Mouse (Mus musculus) WW6 (cell line): ENCODE results near the gene Zfp950.
"Not testable (repeated sequence)": the region's sequence is repeated elsewhere in the genome, so short reads cannot be mapped to it uniquely, and the experiment has no call there.

Experiments used
- DNase-seq: peaks from one replicate; pipeline ENCODE4 v3.0.0-alpha.2; 2013; ENCODE audit warnings: low read depth, low spot score

The Zfp950 gene

DNA sequence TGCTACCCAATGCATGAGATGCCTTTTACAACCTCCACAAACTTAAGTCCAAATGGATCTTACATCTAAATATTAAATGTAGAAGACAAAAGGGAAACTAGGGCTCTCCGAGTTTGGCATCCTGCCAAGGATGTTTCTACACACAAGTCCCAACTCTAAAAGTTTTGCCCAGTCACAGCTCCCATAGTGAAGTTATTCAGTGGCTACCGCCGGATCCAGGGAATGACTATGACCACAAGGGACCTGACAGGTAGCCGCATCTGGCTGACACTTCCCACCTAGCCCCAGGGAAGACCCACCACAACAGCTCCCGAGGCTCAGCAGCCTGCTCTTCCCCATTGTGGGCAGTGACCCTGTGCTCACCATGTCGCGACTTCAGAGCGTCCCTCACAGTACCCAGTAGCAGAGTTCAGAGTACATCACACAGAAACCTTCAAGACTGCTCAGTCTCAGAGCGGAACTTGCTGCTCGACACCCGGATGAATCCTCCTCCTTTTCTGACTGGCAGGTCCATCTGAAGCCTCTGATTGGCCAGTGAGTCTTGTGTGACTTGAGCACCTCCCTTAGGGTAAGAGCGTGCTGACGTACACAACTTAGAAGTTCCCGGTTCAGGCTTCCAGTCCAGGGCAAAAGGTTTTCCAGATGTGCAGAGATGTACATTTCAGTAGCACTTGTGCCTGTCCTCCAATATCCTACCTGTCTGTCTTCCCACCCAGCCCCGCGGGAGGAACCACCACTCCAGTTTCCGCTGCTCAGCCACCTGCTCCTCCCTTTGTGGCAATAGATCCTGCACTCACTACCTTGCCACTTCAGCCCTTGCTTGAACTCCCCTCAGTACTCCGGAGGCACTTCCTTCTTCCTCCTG is at the start of gene Zfp950:
Zfp950 (minus strand) TSS at position 499 of the 865 bp plus-strand sequence.
- DNase-seq, result peak; percentile 74

DNA sequence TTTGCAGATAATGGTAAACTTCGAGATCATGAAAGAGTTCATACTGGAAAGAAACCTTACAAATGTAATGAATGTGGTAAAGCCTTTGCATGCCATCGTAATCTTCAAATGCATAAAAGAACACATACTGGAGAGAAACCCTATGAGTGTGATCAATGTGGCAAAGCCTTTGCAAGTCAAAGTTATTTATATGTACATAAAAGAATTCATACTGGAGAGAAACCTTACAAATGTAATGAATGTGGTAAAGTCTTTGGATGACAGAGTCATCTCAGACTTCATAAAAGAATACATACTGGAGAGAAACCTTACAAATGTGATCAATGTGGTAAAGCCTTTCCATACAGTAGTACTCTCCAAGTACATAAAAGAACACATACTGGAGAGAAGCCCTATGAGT is 43.0 kb upstream of the Zfp950 start, which contains the start of gene Gm6020:
Gm6020 (plus strand) TSS at position 301 of the 400 bp plus-strand sequence.
- DNase-seq, result not testable (repeated sequence)

DNA sequence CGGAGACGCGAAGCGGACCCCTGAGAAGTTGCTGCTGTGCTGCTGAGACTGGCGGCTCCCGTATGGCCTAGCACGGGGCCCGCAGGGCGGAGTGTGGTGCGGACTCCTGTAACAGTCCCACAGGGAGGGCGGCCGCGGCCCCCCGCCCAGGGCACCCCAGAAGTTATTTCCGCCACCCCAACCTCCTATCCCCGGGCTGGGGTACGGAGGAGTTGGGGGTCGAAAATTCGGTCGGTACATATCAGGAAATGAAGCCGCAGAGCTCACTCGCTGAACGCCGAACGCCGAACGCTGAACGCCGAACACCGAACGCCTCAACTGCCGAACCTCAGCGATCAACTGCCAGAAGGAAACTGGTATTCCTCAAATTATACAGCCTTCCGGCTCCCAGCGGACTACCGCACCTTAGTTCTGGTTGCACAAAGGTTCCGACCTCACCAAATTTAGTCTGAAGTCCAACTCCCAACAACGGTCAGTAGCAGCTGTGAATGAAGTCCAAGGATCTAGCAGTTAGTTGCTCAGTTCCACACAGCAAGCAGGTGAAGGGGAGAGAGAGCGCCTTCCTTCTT is 35.2 kb upstream of the Zfp950 start, which contains the start of gene Gm7102:
Gm7102 (minus strand) TSS at position 554 of the 569 bp plus-strand sequence.
- no peak for DNase-seq

DNA sequence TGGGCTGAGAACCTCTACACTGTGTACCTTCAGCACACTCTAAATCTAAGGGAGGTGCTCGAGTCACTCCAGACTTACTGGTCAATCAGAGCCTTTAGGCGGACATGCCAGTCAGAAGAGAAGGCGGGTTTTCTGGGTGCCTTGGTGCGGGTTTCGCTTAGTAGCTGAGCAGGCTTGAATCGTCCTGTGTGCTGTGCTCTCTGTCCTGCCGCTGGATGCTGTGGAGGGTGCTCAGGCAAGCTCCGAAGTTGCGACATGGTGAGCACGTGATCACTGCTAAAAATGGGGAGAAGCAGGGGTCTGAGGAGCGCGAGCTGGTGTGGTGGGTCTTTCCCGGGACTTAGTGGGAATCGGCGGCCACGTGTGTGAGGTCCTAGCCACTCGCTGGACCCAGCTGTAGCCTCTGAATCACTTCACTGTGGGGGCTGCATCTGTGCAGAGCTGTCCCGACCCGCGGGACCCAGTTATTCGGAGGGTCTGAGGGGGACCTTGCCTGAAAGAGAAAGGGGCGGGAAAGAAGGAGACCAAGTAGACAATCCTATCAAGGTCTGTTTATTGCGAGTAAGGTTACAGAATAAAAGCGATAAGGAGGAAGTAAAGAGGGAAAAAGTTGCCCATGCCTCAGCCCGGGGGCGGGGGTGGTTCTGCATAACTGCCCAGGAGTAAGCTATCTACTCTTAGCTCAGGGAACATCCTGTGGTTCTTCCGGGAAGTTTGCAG is 11.2 kb upstream of the Zfp950 start:
- peak; percentile 20 for DNase-seq

DNA sequence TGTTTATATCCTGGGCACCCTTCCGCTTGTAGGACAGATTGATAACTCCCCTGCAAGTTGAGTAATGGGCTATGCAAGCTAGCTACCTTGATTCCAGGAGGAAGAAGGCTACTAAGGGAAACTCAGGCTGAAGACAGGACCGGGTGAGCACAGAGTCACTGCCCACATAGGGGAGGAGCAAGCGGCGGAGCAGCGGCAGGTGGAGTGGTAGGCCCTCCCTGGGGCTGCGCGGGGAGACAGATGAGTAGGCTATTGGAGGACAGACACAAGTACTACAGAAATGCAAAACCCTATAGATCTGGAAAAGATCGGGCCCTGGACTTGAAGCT is 10.7 kb upstream of the Zfp950 start:
- DNase-seq, result peak; percentile 38

DNA sequence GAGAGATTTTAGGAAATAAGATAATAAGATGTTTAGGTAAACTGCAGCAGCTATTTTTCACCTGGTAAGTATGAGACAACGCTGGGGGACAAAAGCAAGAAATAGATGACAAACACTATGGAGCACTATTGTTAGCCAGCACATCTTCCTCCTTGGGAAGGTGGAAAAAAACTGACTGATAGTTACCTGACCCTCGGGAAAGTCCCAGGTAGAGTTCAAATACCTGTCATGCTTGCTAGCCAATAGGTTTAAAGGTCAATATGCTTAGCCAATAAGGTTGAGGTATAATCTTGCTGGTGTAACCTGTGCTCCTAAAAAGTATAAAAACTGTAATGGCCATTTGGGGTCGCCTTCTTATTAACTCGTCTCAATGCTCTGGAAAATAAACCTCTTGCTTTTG is 659 bp upstream of the Zfp950 start:
- DNase-seq, result no peak

DNA sequence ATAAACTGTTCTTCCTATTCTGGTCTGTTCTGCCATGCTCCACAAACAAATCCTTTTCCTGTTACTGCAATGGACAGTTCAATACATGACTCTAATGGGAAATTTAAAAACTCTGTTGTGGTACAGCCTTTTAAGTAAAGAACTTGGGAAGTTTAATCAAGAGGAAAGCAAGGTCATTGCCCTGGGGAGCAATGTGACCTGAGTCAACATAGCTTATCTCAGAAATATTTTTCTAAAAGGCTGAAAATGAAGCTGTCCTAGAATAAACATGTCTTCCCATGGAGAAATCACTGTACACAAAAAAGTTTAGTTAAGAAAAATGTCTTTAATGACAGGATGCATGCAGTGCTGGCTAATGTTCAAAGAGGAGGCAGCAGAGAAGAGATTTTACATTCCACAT is 2.0 kb downstream of the Zfp950 start:
- no peak for DNase-seq

DNA sequence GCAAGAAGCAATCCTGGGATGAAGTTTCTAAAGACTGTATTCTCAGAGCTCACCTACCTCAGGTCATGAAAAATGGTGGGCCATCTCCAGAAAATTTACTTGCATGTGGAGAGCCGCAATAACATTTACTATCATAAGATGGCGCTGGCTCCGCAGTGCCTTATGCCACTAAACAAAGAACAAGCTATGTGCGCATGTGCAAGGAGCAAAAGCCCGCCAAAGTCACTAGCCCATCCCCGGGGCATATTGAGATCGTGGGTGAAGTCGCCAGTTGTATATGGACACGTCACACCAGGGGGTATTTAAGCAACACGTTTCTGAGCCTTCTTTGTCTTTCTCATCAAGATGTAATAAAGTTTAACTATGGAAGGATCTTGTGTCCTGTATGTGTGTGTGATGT is 9.5 kb downstream of the Zfp950 start:
- peak; percentile 52 for DNase-seq

DNA sequence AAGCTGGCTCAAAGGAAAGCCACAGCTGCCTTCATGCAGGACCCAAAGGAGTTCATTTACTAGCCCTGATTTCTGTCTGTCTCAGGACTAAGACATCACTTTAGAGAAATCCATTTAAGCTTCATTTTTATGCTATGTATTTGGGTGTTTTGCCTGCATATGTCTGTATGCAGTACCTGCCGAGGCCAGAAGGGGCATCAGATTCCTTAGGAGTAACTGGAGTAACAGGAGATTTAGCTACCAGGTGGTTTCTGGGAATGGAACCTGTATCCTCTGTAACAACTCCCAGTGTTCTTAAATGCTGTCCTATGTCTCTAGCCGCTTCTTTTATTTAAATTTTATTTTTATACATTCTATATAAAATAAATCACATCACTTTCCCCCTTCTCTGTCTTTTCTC is 30.5 kb downstream of the Zfp950 start:
- DNase-seq, result peak; percentile 28

DNA sequence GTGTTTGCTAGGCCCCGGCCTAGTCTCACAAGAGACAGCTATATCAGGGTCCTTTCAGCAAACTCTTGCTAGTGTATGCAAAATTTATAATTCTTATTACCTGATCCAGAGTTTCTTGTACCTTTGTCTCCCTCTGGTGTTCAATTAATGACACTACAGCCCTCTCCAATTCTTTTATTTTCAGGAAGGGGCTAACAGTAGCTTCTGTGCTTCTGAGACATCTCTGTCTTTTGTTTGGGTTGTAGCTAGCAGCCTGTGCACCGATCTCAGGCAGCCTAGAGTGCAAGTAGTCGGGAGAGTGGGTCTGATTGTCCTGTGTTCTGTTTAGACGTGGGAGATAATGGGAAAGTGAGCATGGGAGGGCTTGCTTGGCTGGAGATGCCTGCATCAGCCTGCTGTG is 42.9 kb downstream of the Zfp950 start:
- DNase-seq, result no peak

DNA sequence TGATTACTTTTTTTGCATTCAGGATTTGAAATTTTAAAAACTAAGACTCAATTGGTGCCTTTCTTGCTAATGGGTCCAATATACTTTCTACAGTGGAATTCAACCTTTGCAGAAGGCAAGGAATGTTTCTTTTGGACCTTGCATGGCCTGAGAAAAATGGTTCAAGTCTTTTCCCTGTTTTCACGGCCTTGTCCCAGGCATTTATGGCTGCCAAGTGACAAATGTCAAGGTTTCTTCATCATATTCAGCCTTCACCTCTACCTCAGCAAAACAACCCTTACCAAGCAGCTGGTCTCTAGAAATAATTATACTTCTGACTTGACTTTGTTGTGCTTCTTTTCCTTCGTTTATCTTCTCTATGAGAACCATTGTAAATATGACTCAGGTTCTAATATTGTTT is 43.9 kb downstream of the Zfp950 start:
- DNase-seq, result no peak

DNA sequence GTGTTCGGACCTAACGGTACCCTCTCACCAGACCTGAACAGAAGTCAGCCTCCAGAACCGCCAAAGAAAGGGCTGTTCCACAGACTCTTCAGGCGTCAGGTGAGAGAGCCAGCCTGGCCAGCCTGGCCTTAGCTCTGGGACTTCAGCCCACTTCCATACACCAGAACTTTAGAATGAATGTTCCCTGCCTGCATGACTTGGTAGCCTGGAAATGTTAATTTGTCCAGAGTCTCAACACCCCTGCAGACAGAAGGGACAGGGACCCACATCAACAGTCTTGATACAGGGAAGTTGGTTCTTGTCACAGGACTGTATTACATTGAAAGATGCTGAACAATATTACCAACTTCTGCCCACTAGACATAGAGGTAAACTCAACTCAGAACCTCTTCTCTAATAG is 50.1 kb downstream of the Zfp950 start:
- DNase-seq, result no peak

DNA sequence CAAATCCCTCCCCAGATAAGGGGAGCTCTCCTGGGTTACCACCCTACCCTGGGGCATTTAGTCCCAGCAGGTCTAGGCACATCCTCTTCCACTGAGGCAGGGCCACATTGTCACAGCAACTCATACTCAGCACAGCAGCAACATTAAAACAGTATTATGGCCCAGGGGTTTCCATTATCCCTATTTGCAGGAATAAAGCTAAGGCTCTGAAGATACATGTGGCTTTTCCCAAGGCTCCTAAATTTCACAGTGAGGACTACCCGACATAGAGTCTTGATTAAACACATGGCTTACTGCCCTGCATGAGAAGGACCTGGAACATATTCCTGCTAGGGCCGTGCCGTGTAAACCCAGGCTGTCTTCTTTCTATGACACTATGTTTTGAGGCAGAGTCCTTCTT is 51.6 kb downstream of the Zfp950 start:
- DNase-seq, result no peak

DNA sequence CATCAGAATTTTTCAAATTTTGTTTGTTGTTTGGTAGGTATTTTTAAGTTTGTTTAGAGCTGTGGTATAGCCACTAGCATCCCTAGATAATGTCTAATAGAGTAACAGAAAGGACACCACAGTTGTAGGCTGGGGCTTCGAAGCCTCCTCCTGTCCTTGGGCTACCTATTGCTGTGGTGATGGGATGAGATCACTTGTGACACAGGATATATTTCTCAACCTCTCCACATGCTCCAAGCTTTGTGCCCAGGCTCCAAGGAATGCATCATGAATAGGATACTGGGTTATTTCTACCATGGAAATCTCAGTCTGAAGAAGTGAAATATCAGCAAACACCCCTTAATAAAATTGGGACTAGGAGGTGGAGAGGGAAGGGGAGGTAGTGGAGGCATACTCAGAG is 52.9 kb downstream of the Zfp950 start:
- no peak for DNase-seq

DNA sequence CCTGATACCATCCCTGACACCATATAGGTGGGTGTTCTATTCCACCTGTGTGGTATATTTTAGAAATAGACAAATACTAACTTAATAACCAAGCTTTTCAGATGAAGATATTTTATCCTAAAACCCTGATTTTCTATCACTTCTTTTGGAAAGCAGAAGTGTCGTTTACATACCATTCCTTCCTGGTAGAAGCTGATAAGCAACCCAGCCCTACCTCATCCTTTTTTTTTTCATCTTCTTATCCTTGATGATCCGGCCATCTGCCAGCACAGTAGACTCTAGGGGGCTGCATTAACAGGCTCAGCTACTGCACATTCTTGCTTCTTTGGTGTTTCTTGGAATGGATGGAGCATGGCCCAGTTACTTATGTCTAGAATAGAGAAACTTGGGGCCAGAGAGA is 55.4 kb downstream of the Zfp950 start:
- no peak for DNase-seq

DNA sequence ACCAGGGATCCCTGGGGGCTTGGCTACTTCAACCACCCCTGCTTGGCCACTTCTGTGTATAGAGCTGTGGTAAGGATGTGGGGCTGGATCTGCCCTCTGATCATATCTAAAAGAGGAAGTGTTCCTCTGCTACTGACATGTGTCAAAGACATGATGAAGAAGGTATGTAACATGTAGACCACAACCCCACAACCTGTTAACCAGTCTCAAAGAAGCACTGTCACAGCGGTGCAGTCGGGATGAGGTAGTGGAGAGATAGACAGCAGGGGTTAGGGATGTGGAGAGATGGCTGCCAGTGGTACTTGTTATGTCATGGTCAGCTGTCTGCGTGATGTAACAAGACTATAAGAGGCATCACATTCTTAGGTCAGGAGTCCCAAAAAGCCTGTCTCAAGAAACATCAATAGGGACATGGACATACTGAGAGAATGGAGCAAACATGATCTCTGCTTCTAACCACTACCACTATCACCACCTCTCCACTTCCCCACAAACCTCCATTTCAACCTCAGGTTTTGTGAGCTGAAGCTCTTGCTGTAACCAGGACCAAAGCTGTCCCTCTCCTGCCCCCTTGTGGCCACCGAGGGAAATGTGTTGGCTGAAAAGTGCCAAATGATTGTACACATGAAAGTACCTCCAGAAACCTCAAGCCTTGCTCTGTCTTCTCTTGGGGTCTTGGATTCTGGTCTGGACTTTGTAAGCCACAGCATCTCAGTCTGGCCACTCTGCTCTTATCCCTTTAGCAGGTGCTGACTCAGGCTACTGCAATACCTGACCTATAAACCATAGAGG is 56.3 kb downstream of the Zfp950 start:
- peak; percentile 55 for DNase-seq

DNA sequence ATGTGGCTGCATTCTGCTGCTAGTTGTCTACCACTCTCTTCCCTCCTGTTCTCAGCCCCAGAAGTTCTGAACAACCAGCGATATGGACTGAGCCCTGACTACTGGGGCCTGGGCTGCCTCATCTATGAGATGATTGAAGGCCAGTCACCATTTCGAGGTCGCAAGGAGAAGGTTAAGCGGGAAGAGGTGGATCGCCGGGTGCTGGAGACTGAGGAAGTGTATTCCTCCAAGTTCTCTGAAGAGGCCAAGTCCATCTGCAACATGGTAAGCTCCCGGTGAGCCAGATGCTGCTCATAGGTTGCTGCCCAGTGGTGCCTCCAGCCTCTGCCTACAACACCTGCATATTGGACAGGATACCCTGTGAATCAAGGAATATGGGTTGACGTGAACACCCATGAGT is 57.6 kb downstream of the Zfp950 start:
- no peak for DNase-seq

DNA sequence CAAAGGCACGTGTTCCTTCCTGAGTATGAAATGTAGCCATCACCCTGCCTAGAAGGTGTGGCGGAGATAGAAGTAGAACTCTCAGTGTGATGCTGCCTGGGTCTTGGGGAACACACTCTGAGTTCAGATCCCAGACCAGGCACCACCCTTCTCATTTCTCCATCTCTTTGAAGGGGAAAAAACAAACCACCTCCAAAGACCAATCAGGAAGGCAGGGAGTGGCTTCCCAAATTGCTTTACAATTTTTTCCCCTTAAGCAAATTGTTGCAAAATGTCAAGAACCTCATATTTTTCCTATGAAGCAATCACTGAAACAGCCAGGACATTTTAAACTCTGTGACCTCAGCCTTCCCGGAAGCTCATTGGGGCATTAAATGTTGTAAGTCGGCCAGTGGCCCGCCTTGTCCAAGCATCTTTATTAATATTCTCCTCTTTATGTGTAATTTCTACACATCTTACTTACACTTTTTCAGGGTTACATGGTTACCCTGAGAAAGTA is 60.3 kb downstream of the Zfp950 start:
- DNase-seq, result no peak

DNA sequence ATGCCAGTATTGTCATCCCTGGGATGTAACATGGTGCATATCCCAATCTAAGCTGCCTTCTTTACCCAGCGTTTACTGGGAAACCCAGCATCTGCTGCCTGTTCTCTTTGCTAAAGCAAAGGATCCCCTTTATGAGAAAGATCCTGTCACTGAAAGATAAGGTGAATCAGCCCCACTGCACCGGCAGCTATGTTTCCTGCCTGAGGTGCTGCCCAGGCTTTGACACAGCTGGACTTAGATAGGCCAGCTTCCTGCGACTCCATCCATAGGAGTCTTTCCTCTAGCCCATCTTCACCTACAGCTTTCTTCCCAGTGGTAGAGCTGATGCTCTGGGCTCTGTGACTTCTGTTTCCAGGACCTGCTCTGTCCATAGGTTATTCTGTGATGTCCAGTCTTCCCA is 62.0 kb downstream of the Zfp950 start:
- DNase-seq, result no peak

DNA sequence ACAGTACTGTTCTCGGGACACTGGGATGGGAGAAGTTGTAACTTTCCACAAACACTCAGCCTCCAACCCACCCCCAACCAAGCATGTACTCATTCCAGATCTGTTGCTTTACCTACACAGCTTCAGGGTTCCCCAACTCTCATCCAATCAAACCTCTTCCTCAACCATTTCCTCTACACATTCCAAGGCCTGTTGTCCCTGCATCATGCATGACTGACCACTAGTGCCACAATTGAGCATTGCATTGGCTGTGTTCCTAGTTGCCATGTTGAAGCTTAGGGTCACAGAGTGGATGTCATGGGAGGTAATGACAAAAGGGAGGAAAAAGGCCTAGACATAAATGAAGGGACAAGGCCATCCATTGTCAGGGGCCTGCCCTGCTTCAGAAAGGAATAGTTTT is 75.6 kb downstream of the Zfp950 start:
- DNase-seq, result no peak

DNA sequence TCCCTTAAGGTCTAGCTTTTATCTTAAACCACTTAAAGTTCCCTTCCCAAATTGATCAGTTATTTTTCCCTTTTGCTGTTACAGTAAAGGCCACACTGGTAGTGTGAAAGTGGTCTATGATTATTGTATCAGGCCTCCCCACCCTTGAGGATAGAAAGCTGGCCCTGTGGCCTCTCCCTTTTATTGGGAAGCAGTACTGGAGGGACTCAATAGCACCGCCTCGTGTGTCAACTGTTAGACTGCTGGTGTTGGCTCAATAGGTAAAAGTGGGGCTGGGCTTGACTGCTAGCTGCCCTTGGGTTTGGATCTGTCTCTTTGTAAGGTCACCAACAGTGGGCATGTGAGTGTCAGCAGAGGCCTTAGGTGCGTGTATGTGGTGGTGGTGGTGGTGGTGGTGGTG is 76.3 kb downstream of the Zfp950 start:
- DNase-seq, result no peak

DNA sequence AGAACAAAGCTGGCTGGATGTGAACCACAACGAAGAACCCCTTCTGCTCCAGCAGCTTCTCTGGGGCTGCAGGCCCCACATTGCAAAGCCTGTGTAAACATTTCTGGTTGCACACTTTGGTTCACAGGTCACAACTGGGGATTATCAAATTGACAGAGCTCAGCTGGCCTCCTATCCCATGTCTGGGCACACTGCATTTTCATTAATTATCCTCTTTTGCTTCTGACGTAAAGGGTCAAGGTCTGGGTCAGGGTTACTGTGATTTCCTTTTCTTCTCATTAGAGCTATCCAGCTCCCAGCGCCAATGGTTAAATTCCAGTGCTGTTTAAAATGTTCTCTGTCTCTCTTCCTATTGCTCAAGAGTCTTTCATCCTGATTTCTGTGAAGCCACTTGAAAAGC is 83.1 kb downstream of the Zfp950 start:
- no peak for DNase-seq
